Mouse (Mus musculus): ENCODE measurements around the gene Zfp385c. TPM values are rescaled to one million over a fixed set of nuclear protein-coding genes. Genes with fewer than 3 reads are reported as not detected.
A peak's percentile ranks its signal among the peaks of the same experiment; 100 is the strongest.
"Not testable (repeated sequence)": the region's sequence is repeated elsewhere in the genome, so short reads cannot be mapped to it uniquely, and the experiment has no call there.

Zfp385c gene
- total and polyA plus RNA-seq, 3 experiments = 0.12 to 0.15 TPM; not detected in 1

DNA sequence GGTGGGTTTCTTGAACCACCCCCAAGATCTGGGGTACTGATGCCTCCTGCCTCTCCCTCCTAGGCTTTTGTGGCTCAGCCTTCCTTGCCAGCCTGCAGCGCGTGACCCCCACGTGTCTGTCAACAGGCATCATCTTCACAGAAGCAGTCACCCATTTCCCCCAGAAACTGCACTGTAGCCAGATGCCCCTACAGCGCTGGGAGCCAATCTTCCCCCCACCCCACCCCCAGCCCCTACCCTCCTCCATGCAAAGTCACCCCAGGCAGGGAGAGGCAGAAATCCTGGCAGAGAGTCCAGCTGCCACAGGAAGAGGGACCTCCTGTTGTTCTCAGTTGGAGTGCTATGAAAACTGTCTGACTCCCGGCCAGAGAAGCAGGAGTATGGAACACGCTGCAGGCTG, 35.8 kb downstream of the Zfp385c start:
- Histone ChIP-seq H3K4me1 (ENCODE audit: control insufficient read depth in 1 of 2, insufficient read depth in 2 of 2, low read length in 2 of 2) (no peaks in the 10 kb centered on the region), H3K79me2 (ENCODE audit: control insufficient read depth, insufficient read depth, low read length, poor library complexity) (no peaks in the 10 kb centered on the region), H3K36me3 (ENCODE audit: control insufficient read depth in 1 of 2, insufficient read depth in 2 of 2, low read length in 2 of 2) (no peaks in the 10 kb centered on the region), H3K27ac (ENCODE audit: control insufficient read depth, low read depth, low read length) (no peak overlapping the region), H3K9me3 (replicated peaks; ENCODE audit: insufficient read depth, low read length) (no peaks in the 10 kb centered on the region), H3K27me3 (ENCODE audit: control insufficient read depth in 1 of 2, insufficient read depth in 2 of 2, low read length in 2 of 2) (no peaks in the 10 kb centered on the region; a peak in 3 of 4 replicates), H3K4me3 (ENCODE audit: control insufficient read depth in 1 of 2, insufficient read depth in 1 of 2, low read depth in 2 of 2, low read length in 2 of 2) (no peak overlapping the region), H3K9ac (ENCODE audit: control insufficient read depth, low read depth, low read length, poor library complexity, severe bottlenecking) (no peak overlapping the region)
- TF ChIP-seq JUND (IDR thresholded peaks at IDR 0.05; ENCODE audit: low read depth, low read length) (no peak), NRF1 (IDR thresholded peaks at IDR 0.05; ENCODE audit: insufficient read depth, low read depth, low read length, poor library complexity, severe bottlenecking) (no peak), MYB (IDR thresholded peaks at IDR 0.05; ENCODE audit: low read depth, low read length) (no peak), CHD1 (IDR thresholded peaks at IDR 0.05; ENCODE audit: low read depth, low read length) (no peak), SMC3 (IDR thresholded peaks at IDR 0.05; ENCODE audit: low read depth, low read length) (no peak), NELFE (IDR thresholded peaks at IDR 0.05; ENCODE audit: low read depth, low read length) (no peak), KAT2A (conservative IDR thresholded peaks at IDR 0.05; ENCODE audit: low read depth, low read length) (no peak), MAX (IDR thresholded peaks at IDR 0.05; ENCODE audit: low read length) (no peak), TAL1 (IDR thresholded peaks at IDR 0.05; ENCODE audit: low read length) (no peak), MAFK (IDR thresholded peaks at IDR 0.05; ENCODE audit: borderline replicate concordance, low read depth, low read length) (no peak), RAD21 (IDR thresholded peaks at IDR 0.05; ENCODE audit: low read depth, low read length) (no peak)
- no peak for DNase-seq (ENCODE audit: low read depth, low spot score)

DNA sequence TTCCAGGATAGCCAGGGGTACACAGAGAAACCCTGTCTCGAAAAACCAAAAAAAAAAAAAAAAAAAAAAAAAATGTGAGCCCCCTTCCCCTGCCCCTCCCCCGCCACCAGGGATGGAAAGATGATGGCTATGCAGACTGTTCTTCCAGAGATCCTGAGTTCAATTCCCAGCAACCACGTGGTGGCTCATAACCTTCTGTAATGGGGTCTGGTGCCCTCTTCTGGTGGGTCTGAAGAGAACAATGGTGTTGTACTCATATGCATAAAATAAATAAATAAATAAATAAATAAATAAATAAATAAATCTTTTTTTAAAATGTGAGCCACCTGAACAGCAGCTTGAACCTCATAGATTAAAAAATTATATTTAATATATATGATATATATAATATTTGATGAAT, 36.7 kb downstream of the Zfp385c start:
- peak; percentile 21; the same call in 1 of the 2 replicates for TF ChIP-seq ZC3H11A (IDR thresholded peaks at IDR 0.05; ENCODE audit: low read depth, low read length)
- TF ChIP-seq RAD21 (IDR thresholded peaks at IDR 0.05; ENCODE audit: low read depth, low read length) = peak; percentile 30
- peak; percentile 34; the same call in 1 of the 2 replicates for TF ChIP-seq SMC3 (IDR thresholded peaks at IDR 0.05; ENCODE audit: low read depth, low read length)
- 0 out of 2 replicates have a peak, but pooled peaks have one; percentile 48 for TF ChIP-seq USF1 (IDR thresholded peaks at IDR 0.05; ENCODE audit: low read depth, low read length)
- TF ChIP-seq CTCF (IDR thresholded peaks at IDR 0.05 in 2 of 3, conservative IDR thresholded peaks at IDR 0.05 in 1 of 3; ENCODE audit: control insufficient read depth in 1 of 3, insufficient read depth in 1 of 3, low read depth in 2 of 3, low read length in 3 of 3, poor library complexity in 1 of 3, severe bottlenecking in 1 of 3) = peak; percentile 11 to 57 (median 45); a peak in 4 of 6 replicates
- not testable (repeated sequence) for H3K9ac ChIP-seq (ENCODE audit: control insufficient read depth, low read depth, low read length, poor library complexity, severe bottlenecking); H3K9me3 ChIP-seq (replicated peaks; ENCODE audit: insufficient read depth, low read length); H3K4me1 ChIP-seq (ENCODE audit: control insufficient read depth in 1 of 2, insufficient read depth in 2 of 2, low read length in 2 of 2); H3K27me3 ChIP-seq (ENCODE audit: control insufficient read depth in 1 of 2, insufficient read depth in 2 of 2, low read length in 2 of 2); H3K4me3 ChIP-seq (ENCODE audit: control insufficient read depth in 1 of 2, insufficient read depth in 1 of 2, low read depth in 2 of 2, low read length in 2 of 2); H3K36me3 ChIP-seq (ENCODE audit: control insufficient read depth in 1 of 2, insufficient read depth in 2 of 2, low read length in 2 of 2); H3K79me2 ChIP-seq (ENCODE audit: control insufficient read depth, insufficient read depth, low read length, poor library complexity); H3K27ac ChIP-seq (ENCODE audit: control insufficient read depth, low read depth, low read length)
- DNase-seq (ENCODE audit: low read depth, low spot score) = peak; percentile 37

DNA sequence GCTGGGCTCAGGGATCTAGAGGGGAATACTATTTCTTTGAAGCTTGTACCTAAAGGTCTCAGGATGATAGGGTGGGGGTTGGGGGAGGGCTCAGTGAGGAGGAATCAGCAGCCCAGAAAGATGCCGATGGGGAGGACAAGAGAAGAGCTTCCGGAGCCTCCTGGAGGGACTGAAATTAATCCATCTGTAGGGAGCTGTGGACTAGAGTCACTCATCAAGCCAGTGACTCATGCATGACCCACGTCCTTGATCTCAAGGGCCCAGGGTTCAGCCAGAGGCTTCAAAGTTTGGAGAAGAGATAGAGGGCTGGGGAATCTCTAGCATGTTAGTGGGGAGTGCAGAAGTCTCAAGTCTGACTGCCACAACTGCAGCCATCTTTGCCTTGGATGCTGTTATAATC, 40.5 kb downstream of the Zfp385c start:
- no peaks in the 10 kb centered on the region for H3K4me1 ChIP-seq (ENCODE audit: control insufficient read depth in 1 of 2, insufficient read depth in 2 of 2, low read length in 2 of 2)
- H3K27me3 ChIP-seq (ENCODE audit: control insufficient read depth in 1 of 2, insufficient read depth in 2 of 2, low read length in 2 of 2) = peaks cover 2 to 6% of the 10 kb centered on the region in 2 experiments
- H3K36me3 ChIP-seq (ENCODE audit: control insufficient read depth in 1 of 2, insufficient read depth in 2 of 2, low read length in 2 of 2) = no peaks in the 10 kb centered on the region
- H3K9me3 ChIP-seq (replicated peaks; ENCODE audit: insufficient read depth, low read length) = no peaks in the 10 kb centered on the region
- no peak for TF ChIP-seq UBTF (IDR thresholded peaks at IDR 0.05; ENCODE audit: borderline replicate concordance, insufficient read depth, low read depth, low read length)
- no peak for TF ChIP-seq RCOR1 (IDR thresholded peaks at IDR 0.05; ENCODE audit: low read depth, low read length)
- TF ChIP-seq MYC (IDR thresholded peaks at IDR 0.05; ENCODE audit: low read depth, low read length) = no peak
- H3K9ac ChIP-seq (ENCODE audit: control insufficient read depth, low read depth, low read length, poor library complexity, severe bottlenecking) = no peak overlapping the region
- no peak for DNase-seq (ENCODE audit: low read depth, low spot score)
- no peak overlapping the region for H3K4me3 ChIP-seq (ENCODE audit: control insufficient read depth in 1 of 2, insufficient read depth in 1 of 2, low read depth in 2 of 2, low read length in 2 of 2)
- H3K27ac ChIP-seq (ENCODE audit: control insufficient read depth, low read depth, low read length) = no peak overlapping the region
- no peaks in the 10 kb centered on the region for H3K79me2 ChIP-seq (ENCODE audit: control insufficient read depth, insufficient read depth, low read length, poor library complexity)

Measured in MEL (cell line).